Comparison of ENCODE assay signal across 18 mouse cellular contexts in genomic region chr16:24324917-24325316, GRCm38 (mm10).
"Had no signal": no experiment of that assay in that cellular context is flagged by ENCODE, and none has a peak within 500 bp of the region (broad histone marks: within the 10 kb centered on the region; RNA-seq: fewer than 3 reads in every experiment).

No protein-coding gene starts in this region.

- H3K27ac ChIP-seq: lung, embryonic 15.5 days; macrophage; midbrain, embryonic 13.5 days; midbrain, embryonic 15.5 days; neural tube, embryonic 12.5 days; stomach, embryonic 15.5 days; stomach, postnatal 0 days had no signal

- H3K9me3 ChIP-seq: lung, embryonic 15.5 days; megakaryocyte, embryonic 14.5 days; midbrain, embryonic 13.5 days; midbrain, embryonic 15.5 days; neural tube, embryonic 12.5 days; stomach, embryonic 15.5 days had no signal

- DNase-seq: liver, postnatal 0 days; lung, adult 2 months; lung, postnatal 14 days; lung, postnatal 36 days; right cerebral cortex, postnatal 14 days; thymus, adult 2 months; thymus, postnatal 14 days; thymus, postnatal 36 days had no signal

- H3K36me3 ChIP-seq: lung, embryonic 15.5 days; midbrain, embryonic 13.5 days; midbrain, embryonic 15.5 days; neural tube, embryonic 12.5 days; stomach, embryonic 15.5 days had no signal

- ATAC-seq: liver, postnatal 0 days; lung, postnatal 0 days; midbrain, embryonic 13.5 days; midbrain, embryonic 15.5 days had no signal

- H3K9ac ChIP-seq: liver, postnatal 0 days; lung, embryonic 15.5 days; midbrain, embryonic 13.5 days; midbrain, embryonic 15.5 days; neural tube, embryonic 12.5 days; stomach, embryonic 15.5 days had no signal

- H3K4me1 ChIP-seq: lung, embryonic 15.5 days; megakaryocyte, embryonic 14.5 days; midbrain, embryonic 13.5 days; midbrain, embryonic 15.5 days; neural tube, embryonic 12.5 days; stomach, embryonic 15.5 days had no signal

- H3K4me3 ChIP-seq: lung, embryonic 15.5 days; megakaryocyte, embryonic 14.5 days; midbrain, embryonic 13.5 days; midbrain, embryonic 15.5 days; neural tube, embryonic 12.5 days; stomach, embryonic 15.5 days had no signal

- H3K27me3 ChIP-seq: lung, embryonic 15.5 days; midbrain, embryonic 13.5 days; midbrain, embryonic 15.5 days; neural tube, embryonic 12.5 days; stomach, embryonic 15.5 days had no signal

- H3K4me2 ChIP-seq: lung, embryonic 15.5 days; midbrain, embryonic 11.5 days; midbrain, embryonic 13.5 days; midbrain, embryonic 15.5 days; neural tube, embryonic 12.5 days; stomach, embryonic 15.5 days had no signal
